Mouse (Mus musculus) kidney, embryonic 16.5 days (tissue): ENCODE measurements at regions not wholly inside any gene's neighbourhood (a gene's known extent, or its start where the extent isn't known, plus 50 kb on each side); places are given as distances from the start of the nearest gene placed in this dataset.

Experiments used
- ATAC-seq: fragments of 200-750 bp; cut with Nextera tagmentation; 2 replicates; pipeline ENCODE4 v1.8.0; 2017; ENCODE audit warnings: moderate TSS enrichment; ENCODE audit not compliant: low FRiP score, low TSS enrichment
- H3K27ac ChIP-seq: fragments of 300-500 bp; sonication (generic); 2 replicates; pipeline ENCODE4 v1.5.1; 2014; ENCODE audit warnings: low read length
- H3K27me3 ChIP-seq: fragments of 300-500 bp; sonication (generic); 2 replicates; pipeline ENCODE4 v1.6.1; 2014; ENCODE audit warnings: low read length, control low read depth, mixed read lengths; ENCODE audit not compliant: insufficient read depth
- H3K36me3 ChIP-seq: fragments of 300-500 bp; sonication (generic); 2 replicates; pipeline ENCODE4 v1.6.1; 2014; ENCODE audit warnings: low read length, control low read depth, mixed read lengths; ENCODE audit not compliant: insufficient read depth
- H3K4me1 ChIP-seq: fragments of 300-500 bp; sonication (generic); 2 replicates; pipeline ENCODE4 v1.6.1; 2014; ENCODE audit warnings: low read length, control low read depth, mixed read lengths; ENCODE audit not compliant: insufficient read depth
- H3K4me2 ChIP-seq: fragments of 300-500 bp; sonication (generic); replicated peaks from 2 replicates; pipeline ENCODE4 v1.6.1; 2014; ENCODE audit warnings: low read depth, low read length
- H3K4me3 ChIP-seq: fragments of 300-500 bp; sonication (generic); 2 replicates; pipeline ENCODE4 v1.5.1; 2014; ENCODE audit warnings: mild to moderate bottlenecking, low read length
- H3K9ac ChIP-seq: fragments of 300-500 bp; sonication (generic); replicated peaks from 2 replicates; pipeline ENCODE4 v1.6.1; 2014; ENCODE audit warnings: low read length
- H3K9me3 ChIP-seq: fragments of 300-500 bp; sonication (generic); 2 replicates; pipeline ENCODE4 v1.6.1; 2016; ENCODE audit warnings: low read length, control low read depth
- WGBS: fragments of 180-500 bp; shearing (Covaris S2); extraction: QIAGEN DNeasy Blood & Tissue Kit; methylation state at CpG from one replicate; pipeline ENCODE4 v1.1.7; 2014; 5-methylcytosine and 5-hydroxymethylcytosine counted together

DNA sequence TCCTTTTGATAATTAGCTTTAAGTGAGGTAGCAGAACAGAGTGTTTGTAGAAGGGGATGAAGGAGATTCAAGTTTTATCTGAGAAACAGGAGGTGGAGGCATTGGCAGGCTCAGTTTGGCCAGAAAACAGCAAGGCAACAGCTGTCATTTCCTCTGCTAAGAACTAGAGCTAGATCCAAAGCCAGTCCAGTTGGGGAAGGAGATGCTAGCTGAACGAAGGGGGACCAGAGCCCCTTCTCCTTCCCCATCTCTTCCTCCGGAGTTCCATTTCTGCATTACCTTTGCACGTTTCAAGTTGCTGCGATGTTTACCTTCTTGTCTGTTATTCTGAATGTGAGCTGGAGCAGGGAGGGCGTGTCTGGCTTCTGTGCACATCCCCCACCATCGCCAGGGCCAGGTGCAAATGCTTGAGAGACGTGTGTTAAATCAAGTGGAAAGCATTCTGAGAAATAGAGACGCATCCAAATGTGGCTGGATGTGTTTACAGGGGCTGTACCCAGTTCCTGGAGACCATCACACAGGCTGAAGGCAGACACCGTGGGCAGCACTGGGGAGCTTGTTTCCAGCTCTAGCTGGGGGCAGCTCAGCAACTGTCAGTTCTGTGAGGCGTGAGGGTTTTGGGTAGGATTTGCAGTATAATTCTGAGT, 111.4 kb upstream of the Ufm1 start:
- Histone ChIP-seq H3K36me3 (no peaks in the 10 kb centered on the region), H3K27me3 (no peaks in the 10 kb centered on the region), H3K9me3 (no peaks in the 10 kb centered on the region), H3K27ac (no peak overlapping the region), H3K4me2 (0 out of 2 replicates have a peak overlapping the region, but pooled peaks have one; percentile 8), H3K9ac (no peak overlapping the region), H3K4me3 (no peak overlapping the region), H3K4me1 (no peaks in the 10 kb centered on the region)
- WGBS = 20% methylated on average over 10 of the region's 10 CpGs
- ATAC-seq = no peak

DNA sequence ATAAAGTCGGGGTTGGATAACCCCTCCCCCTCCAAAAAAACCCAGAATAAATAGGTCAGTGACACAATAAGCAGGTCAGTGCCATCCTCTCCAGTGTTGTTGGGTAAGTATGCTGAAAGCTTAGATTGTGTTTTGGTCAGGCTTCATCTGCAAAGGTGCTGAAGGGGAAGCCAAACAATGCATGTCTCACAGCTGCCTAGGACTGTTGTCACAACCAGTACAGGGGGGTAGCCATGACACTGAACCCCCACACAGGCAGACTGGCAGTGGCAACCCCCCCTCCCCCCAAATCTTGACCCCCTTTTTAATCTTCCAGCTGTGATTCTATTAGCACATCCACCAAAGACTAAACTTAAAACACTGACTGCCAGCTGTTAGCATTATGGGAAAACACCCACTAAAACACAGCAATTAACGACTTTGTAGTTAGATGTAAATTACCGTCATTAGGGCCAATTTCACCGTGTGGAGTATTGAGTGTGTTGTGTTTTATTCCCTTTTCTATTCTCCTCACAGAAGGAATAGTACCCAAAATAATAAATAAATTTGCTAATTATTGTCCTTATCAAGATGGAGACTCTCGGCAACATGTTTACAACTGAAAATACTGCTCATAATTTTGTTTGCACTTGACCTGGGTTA, 105.5 kb upstream of the Ufm1 start:
- H3K4me3 ChIP-seq = no peak overlapping the region
- H3K9ac ChIP-seq = no peak overlapping the region
- no peaks in the 10 kb centered on the region for H3K36me3 ChIP-seq
- ATAC-seq = no peak
- no peaks in the 10 kb centered on the region for H3K27me3 ChIP-seq
- no peaks in the 10 kb centered on the region for H3K4me1 ChIP-seq
- no peak overlapping the region for H3K4me2 ChIP-seq
- no peaks in the 10 kb centered on the region for H3K9me3 ChIP-seq
- no peak overlapping the region for H3K27ac ChIP-seq
- WGBS = 43% methylated on average over 5 of the region's 5 CpGs

DNA sequence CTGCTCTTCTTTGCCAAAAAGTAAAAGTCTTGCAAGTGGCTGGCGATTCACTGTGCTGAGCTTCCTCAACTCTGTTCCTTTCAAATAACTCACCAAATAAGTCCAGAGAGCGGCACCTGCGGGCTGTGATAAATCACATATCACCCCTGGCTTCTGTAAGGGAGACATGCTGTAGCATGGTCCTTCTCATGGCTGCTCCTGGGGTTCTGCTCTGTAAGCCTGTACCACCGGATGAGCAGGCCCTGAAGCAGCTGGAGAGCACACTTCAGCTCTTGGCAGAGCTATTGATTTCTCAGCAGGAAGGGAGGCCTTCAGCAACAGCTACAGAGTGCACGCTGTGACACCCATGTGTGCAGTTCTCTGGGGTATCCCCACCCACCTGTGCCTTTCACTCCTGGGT, 101.5 kb upstream of the Ufm1 start:
- Histone ChIP-seq H3K27ac (no peak overlapping the region), H3K36me3 (no peaks in the 10 kb centered on the region), H3K4me2 (no peak overlapping the region), H3K27me3 (no peaks in the 10 kb centered on the region), H3K9me3 (no peaks in the 10 kb centered on the region), H3K9ac (no peak overlapping the region), H3K4me1 (no peaks in the 10 kb centered on the region), H3K4me3 (no peak overlapping the region)
- WGBS = 61% methylated on average over 5 of the region's 5 CpGs
- no peak for ATAC-seq

DNA sequence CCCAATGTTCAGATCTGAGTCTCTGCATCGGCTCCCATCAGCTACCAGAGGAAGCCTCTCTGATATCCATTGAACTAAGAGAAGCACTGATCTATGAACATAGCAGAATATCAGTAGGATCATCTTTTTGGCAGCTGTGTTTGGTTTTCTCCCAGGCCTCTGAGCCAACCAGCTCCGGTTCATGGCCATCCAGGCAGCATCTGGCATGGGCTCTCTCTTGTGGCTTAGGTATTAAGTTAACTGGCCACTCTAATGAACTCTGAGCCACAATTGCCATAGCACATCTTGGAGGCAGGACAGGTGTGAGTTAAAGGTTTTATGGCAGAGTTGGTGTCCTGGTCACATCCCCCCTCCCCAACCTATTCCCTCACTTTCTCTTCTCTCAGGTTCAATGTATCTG, 90.2 kb upstream of the Ufm1 start:
- Histone ChIP-seq H3K9me3 (no peaks in the 10 kb centered on the region), H3K4me1 (no peaks in the 10 kb centered on the region), H3K27ac (no peak overlapping the region), H3K4me2 (no peak overlapping the region), H3K4me3 (no peak overlapping the region), H3K36me3 (no peaks in the 10 kb centered on the region), H3K27me3 (no peaks in the 10 kb centered on the region), H3K9ac (no peak overlapping the region)
- ATAC-seq = no peak
- 90% methylated on average over 2 of the region's 2 CpGs for WGBS

DNA sequence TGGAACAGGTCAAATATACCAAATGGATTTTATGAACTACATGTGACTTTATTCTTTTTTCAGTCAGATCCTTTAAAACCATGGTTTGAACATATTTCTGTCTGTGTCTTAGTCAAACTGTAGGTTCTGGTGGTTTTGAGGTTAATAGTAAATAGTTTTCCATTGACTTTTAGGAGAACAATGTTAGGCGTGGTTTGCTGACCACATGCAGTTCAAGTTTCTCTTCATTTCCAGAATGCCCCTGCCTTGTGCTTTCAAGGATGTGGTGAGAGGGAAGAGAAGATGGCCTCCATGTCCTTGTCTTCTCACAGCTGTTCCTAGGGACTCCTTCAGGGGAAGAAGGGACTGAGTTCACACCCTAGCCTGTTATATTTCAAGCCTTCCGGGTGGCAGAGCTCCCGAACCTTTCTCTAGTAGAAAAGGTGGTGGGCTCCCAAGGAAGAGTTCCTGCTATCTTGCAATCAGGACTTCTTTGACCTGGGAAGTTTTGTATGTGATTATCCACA, 76.1 kb upstream of the Ufm1 start:
- H3K9ac ChIP-seq = no peak overlapping the region
- no peak overlapping the region for H3K4me2 ChIP-seq
- no peak for ATAC-seq
- no peaks in the 10 kb centered on the region for H3K36me3 ChIP-seq
- H3K9me3 ChIP-seq = no peaks in the 10 kb centered on the region
- no peak overlapping the region for H3K4me3 ChIP-seq
- no peaks in the 10 kb centered on the region for H3K27me3 ChIP-seq
- no peaks in the 10 kb centered on the region for H3K4me1 ChIP-seq
- H3K27ac ChIP-seq = no peak overlapping the region
- WGBS = 80% methylated on average over 3 of the region's 3 CpGs

DNA sequence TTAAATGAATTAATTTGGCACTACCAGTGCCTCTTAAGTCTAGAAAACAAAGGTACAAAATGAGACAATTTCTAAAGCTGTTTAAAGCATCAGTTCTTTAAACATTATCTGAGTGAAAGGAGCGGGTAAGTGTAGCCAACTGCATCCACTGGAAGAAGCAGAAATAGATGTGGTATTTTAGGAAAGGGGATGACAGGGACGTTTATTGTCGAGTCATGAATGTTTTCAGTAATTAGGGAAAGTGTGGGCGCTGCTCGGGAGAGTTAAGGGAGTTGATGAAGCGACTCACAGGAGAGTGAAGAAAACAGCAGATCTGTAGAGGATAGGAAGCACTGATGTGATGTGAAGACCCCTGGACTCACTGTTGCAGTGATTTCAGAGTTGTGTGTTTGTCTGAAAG, 68.1 kb upstream of the Ufm1 start:
- H3K4me3 ChIP-seq = no peak overlapping the region
- H3K27me3 ChIP-seq = no peaks in the 10 kb centered on the region
- no peak overlapping the region for H3K4me2 ChIP-seq
- no peak overlapping the region for H3K9ac ChIP-seq
- no peaks in the 10 kb centered on the region for H3K9me3 ChIP-seq
- WGBS = 72% methylated on average over 6 of the region's 6 CpGs
- H3K4me1 ChIP-seq = no peaks in the 10 kb centered on the region
- no peaks in the 10 kb centered on the region for H3K36me3 ChIP-seq
- no peak for ATAC-seq
- no peak overlapping the region for H3K27ac ChIP-seq

DNA sequence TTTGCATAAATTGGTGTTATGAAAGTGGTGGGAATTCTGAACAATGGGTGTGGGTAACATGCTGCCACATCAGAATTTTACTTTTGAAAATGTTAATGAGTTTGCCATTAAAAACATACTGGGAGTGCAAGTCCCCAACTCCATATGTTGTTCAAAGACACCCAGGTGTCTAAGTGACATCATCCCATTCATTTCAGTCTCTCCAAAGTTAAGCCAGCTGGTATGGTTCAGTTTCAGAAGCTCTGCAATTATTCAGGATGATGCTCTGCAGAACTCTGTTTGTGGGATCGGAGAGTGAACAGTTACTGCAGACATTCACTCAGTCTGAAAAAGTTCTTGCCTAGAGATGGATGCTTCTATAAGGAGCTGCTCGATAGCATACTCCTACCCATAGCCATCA, 56.3 kb upstream of the Ufm1 start:
- WGBS = 83% methylated on average over 2 of the region's 2 CpGs
- Histone ChIP-seq H3K9ac (no peak overlapping the region), H3K4me1 (no peaks in the 10 kb centered on the region), H3K27me3 (no peaks in the 10 kb centered on the region), H3K9me3 (no peaks in the 10 kb centered on the region), H3K4me3 (no peak overlapping the region), H3K27ac (no peak overlapping the region), H3K4me2 (no peak overlapping the region), H3K36me3 (no peaks in the 10 kb centered on the region)
- ATAC-seq = no peak

DNA sequence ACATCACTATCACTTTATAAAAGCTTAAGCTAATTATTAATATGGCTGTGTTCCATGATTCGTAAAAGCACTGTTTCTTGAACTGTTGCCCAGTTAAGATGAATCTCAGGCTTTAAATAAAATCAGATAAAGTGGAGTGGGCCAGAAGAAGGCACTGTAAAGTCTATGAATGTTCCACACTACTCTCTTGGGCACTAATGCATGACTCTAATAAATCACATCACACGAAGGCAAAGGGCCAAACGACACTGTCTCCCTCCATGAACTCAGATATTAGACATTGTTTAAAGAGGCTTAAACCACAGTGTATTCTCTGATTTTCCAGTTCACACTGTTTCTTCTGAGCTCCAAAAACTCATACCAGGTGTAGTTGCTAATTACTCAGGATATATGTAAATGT, 55.9 kb upstream of the Ufm1 start:
- H3K9me3 ChIP-seq = no peaks in the 10 kb centered on the region
- no peak overlapping the region for H3K4me2 ChIP-seq
- no peak for ATAC-seq
- no peak overlapping the region for H3K9ac ChIP-seq
- H3K4me3 ChIP-seq = no peak overlapping the region
- H3K27ac ChIP-seq = no peak overlapping the region
- H3K36me3 ChIP-seq = no peaks in the 10 kb centered on the region
- WGBS = 38% methylated on average over 3 of the region's 3 CpGs
- H3K27me3 ChIP-seq = no peaks in the 10 kb centered on the region
- H3K4me1 ChIP-seq = no peaks in the 10 kb centered on the region

DNA sequence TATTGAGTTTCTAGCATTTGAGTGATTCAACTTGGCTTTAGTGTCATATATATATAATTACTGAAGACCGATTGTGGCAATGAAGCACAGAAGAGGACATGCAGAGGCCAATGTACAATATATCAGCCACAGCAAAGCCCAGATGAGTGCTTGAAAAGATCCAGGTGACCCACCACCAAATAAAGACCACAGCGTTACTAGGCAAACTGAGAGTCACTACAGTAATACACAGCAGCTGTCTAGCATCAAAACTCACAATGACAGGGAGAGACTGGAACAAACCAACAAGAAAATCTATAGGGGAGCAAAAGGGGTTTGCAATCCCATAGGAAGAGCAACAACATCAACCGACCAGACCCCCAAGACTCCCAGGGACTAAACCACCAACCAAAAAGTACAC, 54.3 kb upstream of the Ufm1 start:
- no peaks in the 10 kb centered on the region for H3K4me1 ChIP-seq
- H3K9ac ChIP-seq = no peak overlapping the region
- WGBS = 84% methylated on average over 3 of the region's 3 CpGs
- no peak overlapping the region for H3K4me2 ChIP-seq
- no peaks in the 10 kb centered on the region for H3K36me3 ChIP-seq
- no peak overlapping the region for H3K27ac ChIP-seq
- ATAC-seq = no peak
- H3K27me3 ChIP-seq = no peaks in the 10 kb centered on the region
- H3K4me3 ChIP-seq = no peak overlapping the region
- no peaks in the 10 kb centered on the region for H3K9me3 ChIP-seq

DNA sequence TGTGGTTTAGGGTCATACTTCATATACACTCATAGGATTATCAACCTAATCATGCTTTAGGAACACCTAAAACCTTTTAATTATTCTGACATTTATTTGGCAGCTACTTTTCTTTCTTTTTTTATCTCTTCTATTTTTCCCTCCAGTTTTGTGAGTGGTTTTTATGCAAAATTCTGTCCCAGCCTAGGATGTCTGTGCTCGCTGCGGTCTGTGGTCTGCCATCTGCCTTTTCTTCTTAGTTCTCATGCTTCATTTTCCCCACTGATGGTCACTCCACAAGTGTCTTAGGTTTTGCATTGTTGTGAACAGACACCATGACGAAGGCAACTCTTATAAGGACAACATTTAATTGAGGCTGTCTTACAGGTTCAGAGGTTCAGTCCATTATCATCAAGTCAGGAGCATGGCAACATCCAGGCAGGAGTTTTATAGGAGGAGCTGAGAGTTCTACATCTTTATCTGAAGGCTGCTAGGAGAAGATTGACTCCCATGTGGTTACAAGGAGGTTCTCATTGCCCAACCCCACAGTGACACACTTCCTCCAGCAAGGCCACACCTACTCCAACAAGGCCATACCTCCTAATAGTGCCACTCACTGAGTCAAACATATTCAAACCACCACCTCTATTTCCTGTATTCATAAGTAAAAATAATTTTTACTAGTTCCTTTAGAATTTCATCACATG, 50.5 kb upstream of the Ufm1 start:
- no peak overlapping the region for H3K4me3 ChIP-seq
- H3K36me3 ChIP-seq = no peaks in the 10 kb centered on the region
- no peaks in the 10 kb centered on the region for H3K4me1 ChIP-seq
- H3K4me2 ChIP-seq = no peak overlapping the region
- no peak for ATAC-seq
- WGBS = 83% methylated on average over 3 of the region's 3 CpGs
- no peak overlapping the region for H3K27ac ChIP-seq
- H3K9me3 ChIP-seq = no peaks in the 10 kb centered on the region
- H3K27me3 ChIP-seq = no peaks in the 10 kb centered on the region
- no peak overlapping the region for H3K9ac ChIP-seq
